Mouse (Mus musculus) ES-Bruce4 (cell line): ENCODE data around the gene Sohlh2.

Experiments used
- CTCF ChIP-seq: IDR thresholded peaks from one replicate; pipeline ENCODE4 v1.8.1; 2011; ENCODE audit warnings: low read depth, low read length
- POLR2A ChIP-seq: IDR thresholded peaks from one replicate; pipeline ENCODE4 v1.8.1; 2011; ENCODE audit warnings: low read length; ENCODE audit not compliant: insufficient read depth

GRCm38 (mm10) chr3:55195581-55196327 is 13.9 kb downstream of the Sohlh2 start:
- TF ChIP-seq CTCF (no peak), POLR2A (no peak)
